Mouse (Mus musculus) gastrocnemius, postnatal 4 days (tissue): ENCODE results near the gene Slc19a2. TPM values are rescaled to one million over a fixed set of nuclear protein-coding genes. Genes with fewer than 3 reads are reported as not detected.

Experiments used
- DNase-seq, 2 experiments: peaks; one replicate each; pipeline ENCODE4 v3.0.0; 2021 to 2022; ENCODE audit warnings: low spot score in 2 of 2, mixed read lengths in 2 of 2
- total RNA-seq, 2 experiments: library from RNA; stranded (reverse); gene quantifications; 2 replicates each; pipeline ENCODE4 v1.2.3; 2021

Slc19a2 gene
- total RNA-seq, 2 experiments from 2014 or later = 2.7 to 2.9 TPM

DNA sequence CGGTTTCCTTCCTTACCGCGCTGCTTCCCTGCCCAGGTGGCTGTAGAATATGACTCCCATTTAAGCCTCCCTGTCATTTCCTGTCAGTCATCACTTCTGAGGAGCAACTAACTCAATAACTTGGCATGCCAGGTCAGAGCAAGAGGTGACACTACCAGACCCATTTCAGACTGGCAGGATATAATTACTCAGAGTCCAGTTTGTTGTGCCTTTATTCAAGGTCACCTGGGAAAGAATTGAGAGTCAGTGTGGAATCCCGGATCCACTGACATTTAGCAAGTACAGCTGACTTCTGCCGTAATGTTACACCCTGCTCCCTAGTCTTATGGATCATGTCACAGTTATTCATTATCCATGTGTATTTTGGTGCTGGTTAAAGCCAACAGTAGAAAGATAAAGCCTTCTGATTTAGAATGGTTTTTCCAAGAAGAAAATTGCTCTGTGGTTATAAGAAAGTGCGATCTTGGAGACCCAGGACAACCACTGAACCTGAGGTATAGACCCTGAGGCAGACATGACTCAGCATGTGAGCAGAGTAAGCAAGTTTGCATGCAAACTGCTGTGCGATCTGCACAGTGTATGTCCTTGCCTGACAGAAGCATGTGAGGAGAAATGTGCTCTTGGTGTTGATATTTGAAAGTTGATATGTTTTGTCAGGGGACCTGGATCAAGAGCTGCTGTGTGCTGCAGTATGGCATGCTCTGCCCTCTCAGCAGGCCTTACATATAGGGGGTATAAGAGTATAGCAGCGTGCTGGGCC, 1.7 kb downstream of the Slc19a2 start:
- no peak for DNase-seq

DNA sequence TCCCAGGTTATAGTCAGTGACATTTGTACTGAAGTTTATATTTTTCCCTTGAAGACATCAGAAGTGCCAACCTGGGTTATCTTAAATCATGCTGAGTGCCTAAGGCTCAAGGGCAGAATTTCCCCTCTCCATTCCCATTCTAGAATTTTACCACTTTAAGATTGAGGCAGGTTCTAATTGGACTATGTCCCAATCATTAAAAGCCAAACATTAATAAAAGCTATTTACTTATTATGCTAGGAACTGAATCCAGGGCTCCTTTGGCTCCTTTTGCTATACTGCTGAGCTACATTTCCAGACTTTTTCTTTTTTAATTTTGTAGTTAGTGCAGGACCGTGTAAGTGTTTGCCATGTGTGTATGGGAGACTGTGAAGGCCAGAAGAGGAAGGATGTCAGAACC, 2.6 kb downstream of the Slc19a2 start:
- DNase-seq = no peak

DNA sequence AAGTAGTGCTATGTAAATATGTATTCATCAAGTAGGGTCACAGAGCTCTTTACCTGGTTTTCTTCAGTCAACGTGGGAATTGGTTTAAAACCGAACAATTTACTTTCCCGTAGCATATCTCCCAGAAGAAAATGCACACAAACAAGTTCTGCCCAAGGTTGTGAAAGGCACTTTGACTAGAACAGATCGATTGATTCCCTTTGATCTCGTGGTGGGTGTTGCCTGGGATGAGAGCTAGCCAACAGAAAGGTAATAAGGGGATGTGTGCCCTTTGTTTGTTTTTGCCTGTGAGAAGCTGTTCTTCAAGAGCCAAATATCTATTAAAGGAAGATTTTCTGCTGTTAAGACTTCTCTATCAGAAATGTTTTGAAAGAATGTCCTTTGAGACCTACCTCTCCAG, 3.7 kb downstream of the Slc19a2 start:
- DNase-seq = no peak

DNA sequence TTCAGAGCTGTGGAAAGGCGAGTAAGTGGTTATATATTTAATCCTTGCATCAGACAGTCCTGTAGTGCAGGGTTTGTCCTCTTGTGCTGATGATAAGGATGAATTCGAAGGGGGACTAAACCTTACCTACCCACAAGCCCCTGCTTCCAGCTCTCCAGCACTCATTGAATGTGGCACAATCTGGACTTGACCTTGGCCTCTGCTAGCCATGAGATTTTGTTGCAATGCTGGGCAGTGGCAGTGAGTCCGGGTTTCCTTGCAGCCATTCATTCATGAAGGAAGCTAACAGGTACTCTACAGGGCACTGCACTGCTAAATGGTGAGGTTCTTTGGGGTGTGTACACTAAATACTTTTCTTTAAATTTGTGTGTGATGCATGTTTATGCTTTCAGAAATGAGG, 6.0 kb downstream of the Slc19a2 start:
- no peak for DNase-seq

DNA sequence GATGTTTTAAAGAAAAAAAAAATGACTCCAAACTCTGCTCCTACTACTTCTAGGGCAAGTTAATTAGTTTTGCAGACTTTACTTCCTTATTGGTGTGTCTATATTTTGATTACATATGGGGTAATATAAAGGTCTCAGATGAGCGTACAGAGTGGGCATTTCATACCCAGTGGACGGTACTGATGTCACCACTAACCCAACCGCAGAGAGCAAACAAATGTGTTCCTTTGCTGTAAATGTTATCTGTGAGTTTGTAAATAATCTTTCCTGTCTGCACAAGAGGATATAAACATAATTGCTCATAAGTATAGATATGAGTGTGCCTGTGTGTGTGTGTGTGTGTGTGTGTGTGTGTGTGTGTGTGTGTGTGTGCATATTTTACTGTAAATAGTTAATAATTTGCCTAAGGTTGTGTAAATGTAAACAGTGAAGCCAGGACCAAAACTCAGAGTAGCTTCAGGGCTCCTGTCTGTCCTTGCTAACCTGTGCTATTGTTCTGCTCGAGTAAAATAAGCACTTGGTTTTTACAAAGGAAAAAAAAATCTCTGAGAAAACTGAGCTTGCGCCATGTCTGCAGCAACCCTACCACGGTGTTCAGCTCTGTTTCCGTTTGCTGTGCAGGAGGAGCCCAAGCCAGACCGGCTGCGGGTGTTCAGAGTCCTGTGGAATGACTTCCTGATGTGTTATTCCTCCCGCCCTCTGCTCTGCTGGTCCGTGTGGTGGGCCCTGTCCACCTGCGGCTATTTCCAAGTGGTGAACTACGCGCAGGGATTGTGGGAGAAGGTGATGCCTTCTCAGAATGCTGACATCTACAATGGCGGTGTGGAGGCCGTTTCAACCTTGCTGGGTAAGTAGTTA, 11.6 kb downstream of the Slc19a2 start:
- no peak for DNase-seq

DNA sequence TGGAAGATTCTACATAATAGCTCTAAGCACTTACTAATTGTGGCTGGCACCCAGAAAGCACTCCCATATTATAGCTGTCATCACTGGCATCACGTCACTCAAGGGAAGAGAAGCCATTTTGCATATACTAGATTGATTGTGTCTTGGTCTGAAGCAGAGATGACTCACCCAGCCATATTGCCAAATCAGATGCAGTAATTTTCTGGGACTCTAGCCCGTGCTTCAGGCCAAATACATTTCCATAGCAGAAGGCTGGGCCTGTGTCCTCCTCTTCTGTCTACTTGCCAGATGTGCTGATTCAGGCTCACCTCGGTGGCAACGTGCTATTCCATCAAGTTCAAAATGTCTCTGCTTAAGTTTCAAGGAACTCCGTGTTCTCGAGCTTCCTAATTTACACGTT, 12.7 kb downstream of the Slc19a2 start:
- no peak for DNase-seq

DNA sequence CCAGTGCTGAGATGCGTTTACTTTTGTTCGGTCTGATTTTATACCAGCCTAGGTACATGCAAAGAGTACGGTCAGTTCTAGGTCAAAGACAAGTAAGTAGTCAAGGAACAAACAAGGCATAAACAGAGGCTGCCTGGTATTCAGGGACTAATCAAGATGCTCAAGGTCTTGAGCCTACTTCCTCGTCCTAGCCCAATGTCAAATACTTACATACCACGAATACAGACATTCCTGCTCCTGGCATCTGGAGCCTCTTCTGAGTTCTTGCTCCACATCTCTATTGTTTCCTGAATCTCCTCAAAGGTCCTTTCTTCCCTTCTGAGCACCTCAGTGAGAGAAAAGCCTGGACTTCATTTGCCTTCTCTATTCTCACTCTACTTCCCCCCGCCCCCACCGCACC, 22.1 kb downstream of the Slc19a2 start:
- no peak for DNase-seq

DNA sequence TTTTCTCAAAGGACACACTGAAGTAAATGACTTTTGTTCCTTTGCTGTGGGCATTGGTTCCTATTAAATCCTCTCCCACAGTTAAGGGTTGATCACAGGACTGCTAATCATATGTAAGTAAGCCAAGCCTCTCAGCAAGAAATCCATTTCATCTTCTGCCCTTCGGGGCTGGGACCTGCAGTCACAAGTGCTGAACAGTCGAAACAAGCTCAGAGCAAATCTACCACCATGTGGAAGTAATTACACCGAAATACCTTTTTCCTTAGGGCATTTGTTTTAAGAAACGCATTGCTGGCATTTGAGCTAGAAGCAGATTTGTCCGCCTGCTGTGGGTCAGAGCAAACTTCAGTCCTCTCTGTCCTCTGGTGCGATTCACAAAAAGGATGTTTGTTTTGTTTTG, 24.8 kb downstream of the Slc19a2 start:
- no peak for DNase-seq

DNA sequence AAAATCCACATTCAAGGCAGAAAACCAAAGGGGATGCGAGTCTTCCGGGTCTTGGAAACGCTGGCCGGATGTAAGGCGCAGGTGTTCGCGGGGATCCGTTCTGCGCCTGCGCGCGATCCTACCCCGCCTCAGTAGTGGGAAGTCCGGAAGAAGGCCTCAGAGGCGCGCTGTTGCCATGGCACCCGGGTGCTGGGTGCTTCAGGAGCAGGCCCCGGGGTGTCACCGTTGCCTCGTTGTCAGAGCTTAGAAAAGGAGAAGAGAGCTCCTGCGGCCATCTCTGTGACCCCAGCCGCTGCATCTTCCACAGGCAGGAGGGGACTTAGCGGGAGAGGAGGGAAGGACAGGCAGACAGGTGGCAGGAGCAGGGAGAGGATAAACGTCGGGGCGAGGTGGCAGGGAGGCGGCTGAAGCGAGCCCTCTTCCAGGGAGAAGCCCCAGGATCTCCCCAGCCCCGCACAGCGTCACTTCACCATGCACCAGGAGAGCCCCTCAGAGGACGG, 26.7 kb downstream of the Slc19a2 start, which contains the start of gene Ccdc181:
Gene Ccdc181, plus strand, starts transcription at position 131 of the 500 bp plus-strand sequence.
- DNase-seq = peak; percentile 75 to 84

DNA sequence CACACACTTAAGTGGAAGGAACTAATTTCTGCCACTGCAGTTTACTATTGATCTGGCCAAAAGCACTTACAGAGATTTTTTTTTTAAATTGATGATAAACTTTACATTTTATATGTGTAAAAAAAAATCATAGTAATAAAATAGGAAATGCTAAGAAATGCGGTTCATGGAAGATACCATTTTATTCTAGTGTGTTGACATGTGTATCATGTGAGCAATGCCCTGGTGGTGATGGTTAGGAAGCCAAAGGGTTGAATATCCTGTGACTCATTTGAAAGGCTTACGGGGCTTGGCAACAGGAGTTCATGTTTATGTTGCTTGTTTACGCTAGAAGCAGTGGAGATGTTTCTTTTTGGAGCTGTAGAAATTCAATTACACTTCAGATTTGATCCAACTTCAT, 27.7 kb downstream of the Slc19a2 start:
- DNase-seq = no peak

DNA sequence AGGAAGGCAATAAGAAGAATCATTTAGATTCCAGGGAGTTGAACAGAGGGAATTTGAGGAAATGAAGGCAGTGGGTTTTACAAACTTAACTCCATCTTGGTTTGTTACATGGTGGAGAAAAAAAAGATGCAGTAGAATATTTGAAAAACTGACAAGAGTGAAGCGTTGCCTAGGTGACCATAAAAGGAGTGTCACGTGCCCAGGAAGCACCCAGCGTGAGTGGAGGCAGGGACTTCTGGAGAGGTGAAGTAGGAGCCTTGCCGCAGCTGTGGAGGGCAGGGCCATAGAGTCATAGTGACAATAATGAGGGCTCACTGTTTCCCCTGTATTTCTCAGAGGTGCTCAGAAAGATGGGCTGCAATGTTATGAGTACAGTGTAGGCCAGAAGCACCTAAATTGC, 30.5 kb downstream of the Slc19a2 start:
- no peak for DNase-seq

DNA sequence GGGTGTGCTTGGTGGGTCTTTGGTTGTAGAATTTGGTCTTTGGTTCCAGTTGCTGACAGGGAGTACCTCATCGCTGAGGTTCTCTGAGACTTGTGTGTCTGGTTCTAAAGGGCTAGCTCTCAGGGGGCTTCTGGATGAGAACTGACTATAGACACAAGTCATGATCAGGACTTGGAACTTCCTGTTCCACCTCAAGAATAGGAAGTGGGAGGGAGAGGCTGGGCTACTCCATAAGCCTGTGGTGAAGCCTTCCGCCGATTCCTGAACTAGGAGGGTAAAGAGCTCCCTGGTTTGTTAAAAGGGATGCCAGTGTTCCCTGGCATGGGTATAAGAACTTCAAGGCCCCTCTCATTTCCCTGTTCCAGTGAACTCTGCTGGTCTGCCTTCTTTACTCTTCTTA, 35.2 kb downstream of the Slc19a2 start:
- no peak for DNase-seq

DNA sequence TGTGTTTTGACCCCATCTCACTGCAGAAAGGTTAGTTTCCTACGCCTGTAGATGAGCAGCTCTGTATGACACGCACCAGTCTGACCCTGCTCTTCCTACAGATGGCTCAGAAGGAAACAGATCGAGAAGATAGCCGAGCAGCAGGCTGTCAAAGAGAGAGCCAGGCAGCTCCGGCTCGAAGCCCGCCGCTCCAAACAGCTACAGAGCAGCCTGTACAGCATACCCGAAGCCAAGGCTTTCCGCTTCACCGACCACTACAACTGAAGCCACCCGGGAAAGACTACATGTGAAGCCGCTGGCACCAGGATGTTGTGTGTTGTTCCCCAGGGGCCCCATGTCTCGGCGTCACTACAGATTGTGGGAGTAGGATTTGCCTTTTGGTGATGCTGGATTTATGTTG, 38.6 kb downstream of the Slc19a2 start:
- DNase-seq = no peak

DNA sequence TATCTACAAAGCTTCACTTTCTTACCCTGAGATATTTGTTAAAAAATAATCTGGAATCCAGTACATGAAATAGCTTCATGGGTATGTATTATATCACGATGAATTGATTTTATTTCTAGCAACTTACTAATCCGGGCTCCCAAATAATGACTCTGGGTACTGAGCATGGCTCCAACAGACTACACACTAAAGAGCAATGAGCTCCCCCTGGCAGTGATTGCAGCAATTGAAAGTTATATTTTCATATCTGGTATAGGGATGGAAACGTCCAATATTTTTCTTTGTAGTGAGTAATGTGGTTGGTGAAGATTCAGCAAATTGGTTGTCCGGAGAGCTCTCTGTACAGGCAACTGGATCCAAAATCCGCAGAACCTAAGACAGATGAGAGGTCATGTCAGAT, 43.2 kb downstream of the Slc19a2 start:
- no peak for DNase-seq

DNA sequence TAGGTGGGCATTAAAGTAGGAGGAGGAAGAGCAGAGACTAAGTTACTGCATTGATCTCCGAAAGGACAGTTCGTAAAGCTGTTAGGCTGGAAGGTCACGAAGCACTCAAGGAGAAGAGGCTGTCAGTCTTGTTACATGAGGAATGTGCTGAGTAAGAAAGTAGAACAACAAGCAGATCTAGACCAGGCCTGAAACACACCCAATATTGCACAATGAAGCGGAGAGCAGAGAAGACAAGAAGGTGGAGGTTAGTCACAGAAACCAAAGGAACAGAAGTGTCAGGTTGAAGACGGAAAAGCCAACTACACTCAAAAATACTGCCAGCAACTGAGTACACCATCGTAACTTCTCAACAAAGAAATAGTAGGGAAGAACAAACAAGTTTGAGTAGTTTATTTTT, 45.2 kb downstream of the Slc19a2 start:
- no peak for DNase-seq

DNA sequence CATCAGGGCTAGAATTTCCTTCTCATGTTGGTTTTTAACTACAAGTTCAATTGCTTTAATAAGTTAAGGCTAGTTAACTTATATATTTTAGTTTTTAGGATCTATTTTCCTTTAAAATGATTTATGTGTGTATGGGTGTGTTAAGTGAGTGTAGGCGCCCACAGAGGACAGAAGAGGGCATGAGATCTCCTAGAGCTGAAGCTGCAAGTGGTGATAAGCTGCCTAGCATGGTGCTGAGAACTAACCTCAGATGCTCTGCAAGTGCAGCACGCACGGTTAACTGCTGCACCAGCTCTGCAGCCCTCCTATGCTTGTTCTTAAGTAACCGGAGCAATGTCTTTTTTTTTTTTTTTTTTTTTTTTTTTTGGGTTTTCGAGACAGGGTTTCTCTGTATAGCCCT, 47.6 kb downstream of the Slc19a2 start:
- no peak for DNase-seq

DNA sequence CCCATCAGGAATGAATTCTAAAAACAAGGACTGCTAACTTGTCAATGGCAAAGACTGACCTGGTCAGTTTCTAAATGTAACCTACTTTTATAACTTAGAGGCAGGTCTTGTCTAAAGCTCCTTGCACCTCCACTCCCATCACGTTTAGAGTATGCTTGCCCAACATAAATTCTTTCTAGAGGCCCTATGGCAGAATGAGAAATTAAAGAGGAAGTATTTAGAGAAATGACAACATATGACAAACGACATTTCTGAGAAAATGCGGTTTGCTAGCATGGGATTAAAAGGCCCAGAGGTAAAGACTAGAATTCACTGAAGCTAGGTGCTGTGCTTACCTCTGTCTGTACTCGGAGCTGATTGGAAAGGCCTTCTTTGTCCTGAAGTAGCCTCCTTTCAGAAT, 53.1 kb downstream of the Slc19a2 start:
- DNase-seq = no peak

DNA sequence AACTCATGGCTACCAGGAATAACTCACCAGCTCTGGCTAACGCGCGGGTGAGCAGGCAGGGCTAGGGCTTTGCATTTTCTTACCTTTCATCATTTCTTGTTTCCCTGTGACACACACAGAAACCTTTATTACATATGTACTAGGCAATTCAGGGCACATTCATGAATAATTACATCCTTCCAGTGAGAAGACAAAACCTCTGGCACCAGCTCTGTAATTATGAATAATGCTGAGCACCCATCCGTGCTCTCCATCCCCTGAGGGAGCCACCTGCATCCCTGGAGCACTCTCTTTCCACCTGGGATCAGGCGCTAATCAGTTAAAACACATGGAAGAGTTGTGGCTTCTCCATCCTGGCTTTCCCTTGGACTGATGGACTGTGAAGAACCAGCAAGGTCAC, 55.0 kb downstream of the Slc19a2 start, which contains the start of gene Nme7:
Gene Nme7, plus strand, starts transcription at position 301 of the 400 bp plus-strand sequence.
- DNase-seq = no peak

DNA sequence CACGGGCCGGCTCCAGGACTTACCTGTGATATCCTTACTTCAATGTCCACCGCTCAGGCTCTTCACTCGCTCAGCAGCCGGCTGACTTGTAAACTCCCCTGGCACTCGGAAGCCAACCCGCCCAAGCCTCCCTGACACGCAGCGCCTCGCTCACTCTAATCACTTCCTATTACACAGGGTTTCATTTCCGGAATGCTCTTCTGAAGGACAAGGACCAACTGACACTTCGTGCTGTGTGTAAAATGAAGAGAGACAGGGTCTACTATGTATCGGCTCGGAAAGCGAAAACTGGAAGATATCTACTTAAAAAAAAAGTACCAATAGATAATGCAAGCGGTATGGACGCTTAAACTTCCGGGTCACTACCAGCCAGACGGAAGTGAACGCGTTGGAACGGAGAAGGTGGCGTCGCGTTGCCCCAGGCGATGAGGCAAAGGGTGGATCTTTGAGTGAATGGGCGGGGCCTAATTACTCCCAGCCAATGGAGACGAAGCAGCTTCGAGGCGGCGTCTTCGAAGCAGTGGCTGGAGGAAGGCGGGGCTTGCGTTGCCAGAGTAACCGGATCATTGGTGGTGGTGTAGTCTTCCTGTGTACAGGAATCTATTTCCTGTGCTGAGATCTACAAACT, 58.4 kb downstream of the Slc19a2 start, which contains the start of gene Blzf1:
Gene Blzf1, minus strand, starts transcription at position 366 of the 628 bp plus-strand sequence.
- peak; percentile 89 to 98 for DNase-seq

DNA sequence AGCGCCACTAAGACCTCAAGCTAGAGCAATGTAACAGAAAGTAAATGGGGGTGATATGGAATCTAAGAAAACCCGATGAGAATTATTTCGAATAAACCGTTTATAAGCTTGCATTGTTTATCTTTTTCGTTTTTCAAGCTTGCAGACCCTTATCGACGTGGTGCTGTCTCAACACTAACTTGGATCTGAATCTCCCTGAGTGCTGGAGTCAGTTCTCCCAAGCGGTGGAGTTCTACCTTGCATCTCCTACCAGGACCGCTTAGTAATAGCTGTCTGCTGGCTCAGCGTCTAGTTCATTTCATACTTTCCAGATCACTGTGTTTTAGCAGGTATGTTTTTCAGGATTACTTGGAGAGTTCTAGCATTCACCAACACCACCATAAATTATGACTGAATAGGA, 59.1 kb downstream of the Slc19a2 start:
- DNase-seq = no peak

DNA sequence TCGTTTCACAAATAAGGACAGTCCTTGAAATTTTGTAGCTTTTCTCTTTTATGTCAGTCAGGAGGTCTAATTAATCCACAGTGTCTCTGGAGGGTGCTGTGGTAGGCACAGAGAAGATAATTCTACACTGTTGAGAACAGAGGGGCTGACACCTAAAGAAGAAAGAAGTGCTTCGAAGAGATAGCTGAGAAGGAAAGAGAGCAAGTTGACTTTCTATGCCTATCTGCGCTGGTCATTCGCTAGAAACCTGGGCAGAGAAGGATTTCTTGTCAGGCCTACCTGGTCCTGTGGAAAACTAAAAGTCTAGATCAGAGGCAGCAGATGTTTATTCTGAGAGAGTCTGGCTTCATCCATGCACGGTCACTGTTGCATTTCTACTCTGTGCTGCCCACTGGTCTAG, 65.2 kb downstream of the Slc19a2 start:
- no peak for DNase-seq
